Mouse (Mus musculus) splenic B cell, adult 2 months (primary cell): ENCODE measurements around the gene Klhl33.
A peak's percentile ranks its signal among the peaks of the same experiment; 100 is the strongest.
"Not testable (repeated sequence)": the region's sequence is repeated elsewhere in the genome, so short reads cannot be mapped to it uniquely, and the experiment has no call there.

ENCODE experiments used
- DNase-seq: peaks from one replicate; pipeline ENCODE4 v3.0.0-alpha.2; 2011; ENCODE audit warnings: low read depth, low spot score
- H3K27me3 ChIP-seq: 2 replicates; pipeline ENCODE4 v1.6.1; 2012; ENCODE audit warnings: mild to moderate bottlenecking, low read length, moderate library complexity, mixed read lengths; ENCODE audit not compliant: control insufficient read depth, poor library complexity, insufficient read depth, severe bottlenecking
- H3K36me3 ChIP-seq: 2 replicates; pipeline ENCODE4 v1.6.1; 2012; ENCODE audit warnings: mild to moderate bottlenecking, low read length, moderate library complexity, mixed read lengths; ENCODE audit not compliant: control insufficient read depth, poor library complexity, insufficient read depth, severe bottlenecking

Klhl33 gene

DNA sequence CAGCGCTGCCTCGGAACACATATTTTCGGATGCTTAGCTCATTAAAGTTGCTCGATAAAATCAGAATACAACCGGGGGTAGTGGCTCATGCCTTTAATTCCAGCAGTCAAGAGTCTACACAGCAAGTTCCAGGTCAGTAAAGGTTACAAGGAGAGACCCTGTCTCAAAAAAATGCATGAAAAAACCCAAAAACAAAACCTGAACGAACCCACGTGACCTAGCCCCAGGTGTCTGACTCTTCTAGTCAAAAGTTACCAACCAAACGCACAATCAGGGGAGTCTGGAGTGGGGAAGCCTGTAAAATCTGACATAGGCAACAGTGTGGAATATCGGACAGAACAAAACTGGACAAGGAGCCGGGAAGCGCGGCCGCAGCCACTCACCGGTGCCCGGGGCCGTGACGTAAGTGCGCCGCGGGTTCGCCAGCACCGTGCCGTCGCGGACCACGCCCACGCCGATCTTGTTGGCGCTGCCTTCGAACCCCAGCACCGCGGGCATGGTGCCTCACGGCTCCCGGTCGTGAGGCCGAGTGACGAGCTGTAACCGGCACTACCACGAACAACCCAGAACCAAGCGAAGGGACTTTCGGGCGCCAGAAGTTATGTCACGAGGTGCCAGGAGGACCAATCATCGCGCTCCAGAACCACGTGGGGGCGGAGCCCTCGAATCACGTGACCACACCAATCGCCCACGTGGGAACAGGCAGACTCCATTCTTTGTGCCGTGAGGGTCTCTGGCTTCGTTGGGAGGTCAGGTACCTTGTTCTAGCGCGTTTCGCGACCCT, 27.2 kb upstream of the Klhl33 start, which contains the start of the genes Osgep and Apex1:
Osgep (minus strand) TSS at position 613 of the 784 bp plus-strand sequence.
Apex1 (plus strand) TSS at position 688 of the 784 bp plus-strand sequence.
- Histone ChIP-seq H3K36me3 (peaks cover 17% of the 10 kb centered on the region), H3K27me3 (no peaks in the 10 kb centered on the region)
- DNase-seq = peak; percentile 99

DNA sequence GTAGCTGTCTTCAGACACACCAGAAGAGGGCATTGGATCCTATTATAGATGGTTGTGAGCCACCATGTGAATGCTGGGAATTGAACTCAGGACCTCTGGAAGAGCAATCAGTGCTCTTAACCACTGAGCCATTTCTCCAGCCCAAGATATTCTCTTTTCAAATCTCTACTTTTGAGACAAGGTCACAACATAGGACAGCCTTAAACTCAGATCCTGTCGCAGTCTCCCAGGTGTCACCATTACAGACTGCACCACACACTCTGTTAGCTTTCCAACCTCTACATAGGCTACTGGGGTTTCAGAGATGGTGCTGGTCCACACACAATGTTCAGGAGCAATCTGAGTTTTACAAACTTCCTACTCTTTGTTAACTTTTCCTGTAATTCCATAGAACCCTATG, 26.1 kb upstream of the Klhl33 start:
- DNase-seq, H3K27me3 ChIP-seq: not testable (repeated sequence)
- peaks cover 14% of the 10 kb centered on the region for H3K36me3 ChIP-seq

DNA sequence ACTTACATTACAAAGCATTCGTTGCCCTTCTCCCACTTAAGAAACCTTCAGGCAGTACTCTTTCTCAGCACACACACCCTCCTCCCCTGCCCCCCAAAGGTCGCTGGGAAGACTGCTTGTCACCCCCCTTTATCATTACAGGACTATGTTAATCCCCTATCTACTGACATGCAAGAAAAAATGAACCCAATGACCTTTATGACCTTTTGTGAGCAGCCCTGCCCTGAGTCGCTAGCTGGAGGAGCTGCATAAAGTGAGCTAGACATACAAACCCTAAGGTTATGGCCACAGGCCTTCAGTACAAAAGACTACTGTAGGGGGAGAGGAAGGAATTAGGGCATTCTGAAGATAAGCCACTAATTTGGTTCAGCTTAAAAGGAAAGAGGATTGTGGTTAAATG, 14.0 kb upstream of the Klhl33 start:
- DNase-seq = no peak
- H3K36me3 ChIP-seq = peaks cover 7% of the 10 kb centered on the region; the same call in 1 of the 2 replicates

DNA sequence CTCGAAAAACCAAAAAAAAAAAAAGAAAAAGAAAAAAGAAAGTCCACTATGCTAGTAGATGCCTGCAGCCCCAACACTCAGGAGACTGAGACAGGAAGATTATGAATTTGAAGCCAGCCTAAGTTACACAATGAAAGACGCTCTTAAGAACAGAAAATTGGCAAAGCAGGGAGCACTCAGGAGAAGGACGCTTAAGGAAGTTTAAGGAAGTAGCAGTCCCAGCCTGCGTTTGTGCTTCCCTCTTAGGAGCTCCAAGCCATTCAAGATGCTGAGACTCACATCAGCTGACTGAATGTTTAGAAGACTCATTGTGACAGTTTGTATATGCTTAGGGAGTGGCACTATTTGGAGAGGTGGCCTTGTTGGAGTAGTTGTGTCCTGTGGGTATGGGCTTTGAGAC, 10.8 kb upstream of the Klhl33 start:
- Histone ChIP-seq H3K36me3 (peaks cover 1% of the 10 kb centered on the region; the same call in 1 of the 2 replicates), H3K27me3 (no peaks in the 10 kb centered on the region)
- no peak for DNase-seq

More for the DNA sequence above, 14.0 kb upstream of the Klhl33 start:
- H3K27me3 ChIP-seq = no peaks in the 10 kb centered on the region

DNA sequence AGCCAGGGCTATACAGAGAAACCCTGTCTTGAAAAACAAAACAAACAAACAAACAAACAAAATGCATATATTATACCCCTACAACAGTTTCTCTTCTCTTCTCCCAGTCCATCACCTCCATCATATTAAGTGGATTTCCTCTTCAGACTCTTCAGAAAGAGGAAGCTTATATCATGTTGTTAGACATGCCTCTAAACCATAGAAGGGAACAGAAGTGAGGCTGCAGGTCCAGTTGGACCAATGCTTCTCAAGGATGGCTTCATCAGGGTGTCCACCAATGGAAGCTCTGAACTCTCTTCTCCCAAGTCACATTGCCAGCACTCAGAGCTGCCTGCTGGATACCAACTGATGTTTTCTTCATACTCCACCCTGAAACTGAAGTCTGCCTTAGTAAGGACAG, 8.0 kb upstream of the Klhl33 start:
- not testable (repeated sequence) for DNase-seq, H3K27me3 ChIP-seq, H3K36me3 ChIP-seq

DNA sequence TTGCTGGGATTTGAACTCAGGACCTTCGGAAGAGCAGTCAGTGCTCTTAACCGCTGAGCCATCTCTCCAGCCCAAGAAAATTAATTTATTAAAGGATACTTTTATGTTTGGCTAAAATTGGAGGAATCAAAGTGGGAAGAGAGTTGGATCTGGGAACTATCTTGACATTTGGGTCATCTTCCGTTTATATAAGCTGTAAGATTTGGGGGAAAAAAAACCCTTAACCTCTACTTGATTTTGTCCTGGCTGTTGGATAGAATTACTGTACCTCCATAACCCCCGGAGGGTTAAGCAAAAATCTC, 7.5 kb upstream of the Klhl33 start:
- H3K36me3 ChIP-seq = no peaks in the 10 kb centered on the region
- no peak for DNase-seq

DNA sequence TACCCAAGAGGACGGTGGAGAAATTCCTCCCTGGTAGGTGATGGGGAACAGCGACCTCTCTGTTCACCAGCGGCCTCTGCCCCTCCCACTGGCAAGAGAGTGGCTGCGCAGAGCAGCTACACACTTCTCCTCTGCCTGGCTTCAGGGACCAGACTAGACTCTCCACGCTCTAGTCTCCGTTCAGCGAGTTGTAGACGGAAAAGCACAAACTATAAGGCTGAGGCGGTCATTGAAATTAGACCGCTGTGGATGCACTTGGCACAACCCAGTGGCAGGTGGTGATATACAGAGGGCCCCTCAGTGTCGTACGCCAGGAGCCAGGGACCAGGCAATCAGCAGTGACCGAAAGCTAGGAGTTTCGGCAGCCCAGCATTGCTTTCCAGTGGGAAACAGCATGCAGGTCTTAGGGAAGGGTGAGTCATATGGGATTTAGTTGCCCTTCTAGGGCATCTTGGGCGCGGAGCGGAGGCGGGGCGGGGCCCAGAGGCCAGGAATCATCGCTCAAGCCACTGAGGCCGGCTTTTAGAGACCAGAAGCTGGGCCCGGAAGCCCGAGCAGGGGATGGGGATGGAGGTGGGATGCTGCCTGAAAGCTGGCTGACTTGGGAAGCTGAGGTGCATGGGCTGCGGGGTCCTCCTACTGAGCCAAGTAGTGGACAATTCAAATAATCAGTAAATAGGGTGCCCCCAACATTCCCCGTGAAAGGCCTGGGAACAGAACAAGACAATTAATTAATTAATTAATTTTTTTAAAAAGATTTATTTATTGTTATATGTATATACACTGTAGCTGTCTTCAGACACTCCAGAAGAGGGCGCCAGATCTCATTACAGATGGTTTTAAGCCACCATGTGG, 6.9 kb upstream of the Klhl33 start:
- no peaks in the 10 kb centered on the region for H3K27me3 ChIP-seq
- DNase-seq = peak; percentile 42
- H3K36me3 ChIP-seq = no peaks in the 10 kb centered on the region

More for the DNA sequence above, 7.5 kb upstream of the Klhl33 start:
- no peaks in the 10 kb centered on the region for H3K27me3 ChIP-seq

DNA sequence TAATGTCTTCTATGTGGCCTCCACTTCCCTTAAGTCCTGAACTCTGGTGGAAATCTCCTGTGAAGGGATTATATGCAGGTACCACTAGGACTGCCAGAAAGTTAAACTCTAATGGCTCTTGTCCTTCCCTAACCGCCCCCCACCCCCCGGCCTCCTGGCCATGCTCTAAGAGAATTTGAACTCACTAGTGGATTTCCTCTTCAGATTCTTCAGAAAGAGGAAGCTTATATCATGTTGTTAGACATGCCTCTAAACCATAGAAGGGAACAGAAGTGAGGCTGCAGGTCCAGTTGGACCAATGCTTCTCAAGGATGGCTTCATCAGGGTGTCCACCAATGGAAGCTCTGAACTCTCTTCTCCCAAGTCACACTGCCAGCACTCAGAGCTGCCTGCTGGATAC, 685 bp upstream of the Klhl33 start:
- not testable (repeated sequence) for H3K36me3 ChIP-seq, H3K27me3 ChIP-seq
- peak; percentile 11 for DNase-seq

DNA sequence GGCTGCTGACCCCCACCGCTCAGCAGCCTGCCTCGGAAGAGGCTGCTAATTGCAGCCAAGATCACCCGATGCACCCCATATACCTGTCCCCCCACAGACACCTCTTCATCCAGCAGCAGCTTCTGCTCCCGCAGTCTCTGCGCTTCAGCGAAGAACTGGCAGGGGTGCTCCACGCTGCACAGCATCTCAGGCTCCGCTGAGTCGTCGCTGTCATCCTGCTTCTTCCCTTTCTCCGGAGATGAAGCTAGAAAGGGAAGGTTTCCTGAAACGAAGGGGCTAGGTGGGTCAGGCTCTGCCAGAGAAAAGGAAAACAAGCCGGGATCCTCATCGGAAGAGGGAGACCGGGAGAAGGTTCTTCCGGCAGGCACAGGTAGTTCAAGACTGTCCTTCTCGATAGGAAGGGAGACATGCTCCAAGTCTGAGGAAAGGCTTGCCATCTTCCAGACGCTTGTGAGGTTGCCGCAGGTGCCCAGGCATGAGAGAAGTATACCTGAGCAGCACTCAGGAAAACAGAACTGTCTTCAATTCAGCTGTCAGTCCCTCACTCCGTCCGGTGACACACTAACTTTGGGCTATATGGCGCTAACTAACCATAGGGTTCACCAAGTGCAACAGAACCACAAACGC, 447 bp downstream of the Klhl33 start:
- no peak for DNase-seq
- Histone ChIP-seq H3K27me3 (no peaks in the 10 kb centered on the region), H3K36me3 (no peaks in the 10 kb centered on the region)

DNA sequence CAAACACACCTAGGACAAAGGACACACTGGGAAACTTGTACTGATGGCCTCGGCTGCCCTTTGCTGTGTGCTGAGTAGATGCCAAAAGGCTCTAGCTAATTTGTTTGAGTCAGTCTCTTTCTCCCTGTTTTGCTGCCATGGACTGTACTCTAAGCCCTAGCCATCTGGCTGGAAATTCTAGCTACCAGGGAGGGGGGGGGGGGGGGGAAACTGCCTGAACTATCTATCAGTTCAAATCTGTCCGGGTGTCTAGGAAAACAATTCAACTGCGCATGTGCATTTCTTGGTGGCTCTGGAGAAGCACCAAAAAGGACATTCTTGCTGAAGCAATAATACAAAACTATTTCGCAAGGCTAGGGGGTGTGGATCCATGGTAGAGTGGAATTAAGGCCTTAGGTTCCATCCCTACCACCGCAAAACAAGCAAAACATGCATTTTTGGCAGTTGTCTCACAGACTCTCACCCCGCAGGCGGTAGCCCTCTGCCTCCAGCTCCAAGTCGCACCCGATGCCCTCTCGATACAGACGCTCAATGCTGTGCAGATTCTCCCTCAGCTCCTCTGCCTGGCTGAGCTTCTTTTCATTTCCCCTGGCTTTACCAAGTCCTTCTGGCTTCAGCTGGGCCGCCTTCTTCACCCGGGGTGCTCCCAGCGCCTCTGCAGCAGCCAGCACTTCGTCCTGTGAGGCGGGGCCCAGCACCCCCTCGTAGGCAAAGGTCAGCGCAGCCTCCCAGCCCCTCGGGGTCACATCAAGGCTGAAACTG, 1.1 kb downstream of the Klhl33 start:
- no peak for DNase-seq
- Histone ChIP-seq H3K36me3 (no peaks in the 10 kb centered on the region), H3K27me3 (no peaks in the 10 kb centered on the region)

DNA sequence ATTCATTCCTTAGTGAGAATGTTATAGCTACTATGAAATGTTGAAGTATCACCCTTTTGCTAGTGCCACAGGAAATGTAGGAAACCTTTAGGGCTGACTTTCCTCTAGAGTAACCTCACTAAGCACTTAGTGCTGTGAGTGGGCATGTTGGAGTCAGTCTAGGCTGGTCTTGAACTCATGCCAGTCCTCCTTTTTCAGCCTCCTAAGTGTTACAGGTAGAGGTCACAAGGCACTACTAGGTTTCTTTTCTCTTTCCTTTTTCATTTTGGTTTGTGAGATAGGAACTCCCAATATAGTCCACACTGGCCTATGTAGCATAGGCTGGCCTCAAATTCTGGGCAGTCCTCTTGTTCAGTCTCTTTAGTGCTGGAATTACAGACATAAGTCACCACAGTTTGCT, 1.9 kb downstream of the Klhl33 start:
- H3K36me3 ChIP-seq = no peaks in the 10 kb centered on the region
- DNase-seq = no peak

DNA sequence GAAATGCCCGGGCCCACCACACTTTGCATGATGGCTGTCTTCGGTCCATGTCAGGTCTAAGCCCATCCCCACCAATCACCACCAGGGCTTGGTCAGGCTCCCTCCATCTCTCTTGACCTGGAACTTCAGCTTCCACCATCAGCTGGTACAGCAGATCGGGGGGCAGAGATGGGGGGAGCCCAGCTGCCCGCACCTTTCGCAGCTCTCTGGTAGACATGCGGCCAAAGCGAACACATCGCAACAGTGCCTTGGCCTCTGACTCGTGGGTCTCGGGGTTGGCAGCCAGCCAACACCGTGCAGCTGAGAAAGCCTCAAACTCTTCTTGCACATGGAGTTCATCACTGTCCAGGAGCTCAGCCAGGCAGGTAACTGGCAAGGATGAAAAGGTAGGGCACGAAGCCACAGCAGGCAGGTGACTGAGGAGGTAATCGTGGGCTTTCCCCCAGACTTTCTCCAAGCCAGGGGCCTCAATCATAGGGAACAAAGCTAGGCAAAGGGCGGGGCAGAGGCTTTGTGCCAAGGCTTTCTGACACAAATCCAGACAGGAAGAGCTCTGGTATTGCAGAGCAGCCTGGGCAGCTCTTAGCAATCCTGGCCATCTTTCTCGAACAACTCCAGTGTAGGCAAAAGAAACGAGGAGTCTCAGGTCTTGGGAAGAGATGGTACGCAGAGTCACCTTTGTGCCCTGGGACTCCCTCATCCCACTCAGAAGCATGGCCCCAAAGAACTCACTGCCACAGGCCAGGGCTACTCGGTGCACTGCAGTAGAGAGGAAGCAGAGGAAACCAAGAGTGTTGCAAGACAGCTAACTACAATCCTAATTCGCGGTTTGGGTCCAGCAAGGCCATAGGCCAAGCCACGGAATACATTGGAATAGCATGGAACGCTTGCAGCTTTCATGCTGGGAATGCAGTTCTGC, 4.5 kb downstream of the Klhl33 start:
- no peaks in the 10 kb centered on the region for H3K36me3 ChIP-seq
- no peaks in the 10 kb centered on the region for H3K27me3 ChIP-seq
- no peak for DNase-seq

More for the DNA sequence above, 1.9 kb downstream of the Klhl33 start:
- H3K27me3 ChIP-seq = no peaks in the 10 kb centered on the region

DNA sequence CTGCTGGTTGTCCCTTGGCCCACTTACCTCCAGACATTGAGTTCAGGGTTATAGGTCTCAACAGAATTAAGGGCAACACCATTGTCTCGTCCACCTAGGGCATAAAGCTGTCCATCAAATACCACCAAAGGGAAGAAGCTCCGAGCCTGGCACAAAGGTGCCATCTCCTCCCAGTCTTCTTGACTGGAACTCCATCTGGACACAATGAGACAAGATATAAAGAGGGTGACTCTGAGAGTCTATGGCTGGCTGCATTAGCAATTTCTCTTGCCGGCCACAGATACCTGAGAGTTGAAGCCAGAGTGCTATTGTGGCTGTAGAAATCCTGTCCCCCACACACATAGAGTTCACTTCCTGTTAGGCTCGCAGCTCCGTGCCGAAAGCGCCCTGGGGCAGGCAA, 5.2 kb downstream of the Klhl33 start:
- no peak for DNase-seq
- H3K27me3 ChIP-seq = no peaks in the 10 kb centered on the region
- no peaks in the 10 kb centered on the region for H3K36me3 ChIP-seq
